Mouse (Mus musculus) kidney, embryonic 14.5 days (tissue): Measurements from ENCODE around the gene Nfib. TPM values are rescaled to one million over a fixed set of nuclear protein-coding genes. Genes with fewer than 3 reads are reported as not detected.

ENCODE experiments used
- ATAC-seq: fragments of 200-750 bp; cut with Nextera tagmentation; 2 replicates; pipeline ENCODE4 v1.8.0; 2017; ENCODE audit warnings: moderate number of reproducible peaks, mild to moderate bottlenecking, moderate TSS enrichment, moderate library complexity; ENCODE audit not compliant: low FRiP score, low TSS enrichment
- H3K27ac ChIP-seq: fragments of 300-500 bp; sonication (generic); 2 replicates; pipeline ENCODE4 v1.5.1; 2014; ENCODE audit warnings: low read depth, mild to moderate bottlenecking, low read length, moderate library complexity, mixed read lengths
- H3K27me3 ChIP-seq: fragments of 300-500 bp; sonication (generic); 2 replicates; pipeline ENCODE4 v1.6.1; 2014; ENCODE audit warnings: mild to moderate bottlenecking, low read length; ENCODE audit not compliant: control insufficient read depth, insufficient read depth
- H3K36me3 ChIP-seq: fragments of 300-500 bp; sonication (generic); 2 replicates; pipeline ENCODE4 v1.6.1; 2014; ENCODE audit warnings: low read length, mixed read lengths; ENCODE audit not compliant: control insufficient read depth, insufficient read depth
- H3K4me1 ChIP-seq: fragments of 300-500 bp; sonication (generic); 2 replicates; pipeline ENCODE4 v1.6.1; 2014; ENCODE audit warnings: low read length, mixed read lengths; ENCODE audit not compliant: control insufficient read depth, insufficient read depth
- H3K4me2 ChIP-seq: fragments of 300-500 bp; sonication (generic); replicated peaks from 2 replicates; pipeline ENCODE4 v1.6.1; 2014; ENCODE audit warnings: low read depth, mild to moderate bottlenecking, low read length
- H3K4me3 ChIP-seq: fragments of 300-500 bp; sonication (generic); 2 replicates; pipeline ENCODE4 v1.5.1; 2014; ENCODE audit warnings: mild to moderate bottlenecking, low read length
- H3K9ac ChIP-seq: fragments of 300-500 bp; sonication (generic); 2 replicates; pipeline ENCODE4 v1.6.1; 2014; ENCODE audit warnings: low read depth, mild to moderate bottlenecking, low read length, moderate library complexity
- H3K9me3 ChIP-seq: fragments of 300-500 bp; sonication (generic); 2 replicates; pipeline ENCODE4 v1.6.1; 2016; ENCODE audit warnings: low read length; ENCODE audit not compliant: control insufficient read depth
- WGBS: fragments of 180-500 bp; shearing (Covaris S2); extraction: QIAGEN DNeasy Blood & Tissue Kit; methylation state at CpG from one replicate; pipeline ENCODE4 v1.1.7; 2014; 5-methylcytosine and 5-hydroxymethylcytosine counted together
- polyA plus RNA-seq: library from polyadenylated mRNA; unstranded; fragments of >200 nt; fragmentation: Nextera tagmentation; extraction: Ambion mirVana; gene quantifications from 2 replicates; pipeline ENCODE4 v1.2.1, GENCODE M21; 2014

Gene Nfib
- polyA plus RNA-seq, 1 experiment from 2014 or later = 36.0 TPM

DNA sequence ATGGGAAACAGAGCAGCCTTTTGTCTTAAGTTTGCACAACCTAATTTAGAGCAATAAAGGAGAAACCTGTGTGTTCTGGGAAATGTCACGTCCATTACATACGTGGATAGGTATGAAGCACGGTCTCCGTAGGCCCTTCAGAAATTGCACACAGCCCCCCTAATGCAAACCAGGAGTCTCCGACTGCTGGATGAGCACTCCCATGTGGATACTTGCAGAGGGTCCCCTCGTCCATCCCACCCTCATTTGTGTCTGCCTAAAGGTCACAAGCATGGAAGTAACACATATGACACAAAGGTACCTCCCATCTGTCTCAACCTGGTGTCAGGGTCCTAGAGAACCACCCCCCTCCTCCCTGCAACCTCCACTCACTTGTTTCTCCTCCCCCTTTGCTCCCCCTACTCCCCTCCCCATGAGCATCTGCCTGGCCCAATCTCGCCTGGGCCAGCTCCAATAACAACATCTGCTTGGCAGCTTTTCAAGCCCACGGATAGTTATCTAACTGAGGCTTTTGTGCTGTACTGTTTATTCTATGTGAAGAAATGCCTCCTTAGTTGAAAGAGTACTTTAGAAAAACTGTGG is 241.4 kb downstream of the Nfib start:
- no peak overlapping the region for H3K4me2 ChIP-seq
- peaks cover 37% of the 10 kb centered on the region for H3K4me1 ChIP-seq
- no peak overlapping the region for H3K9ac ChIP-seq
- H3K9me3 ChIP-seq = no peaks in the 10 kb centered on the region
- peak; percentile 62; the same call in 1 of the 2 replicates for ATAC-seq
- WGBS = 54% methylated on average over 8 of the region's 8 CpGs
- no peak overlapping the region for H3K4me3 ChIP-seq
- no peak overlapping the region for H3K27ac ChIP-seq
- no peaks in the 10 kb centered on the region for H3K27me3 ChIP-seq
- no peaks in the 10 kb centered on the region for H3K36me3 ChIP-seq

- Histone ChIP-seq H3K4me3 (no peak overlapping the region), H3K36me3 (no peaks in the 10 kb centered on the region), H3K4me2 (no peak overlapping the region), H3K27me3 (no peaks in the 10 kb centered on the region), H3K4me1 (peaks cover 35% of the 10 kb centered on the region), H3K9ac (no peak overlapping the region), H3K9me3 (no peaks in the 10 kb centered on the region), H3K27ac (no peak overlapping the region)
- ATAC-seq = no peak
- 55% methylated on average over 7 of the region's 7 CpGs for WGBS
These were observed 242.3 kb downstream of the Nfib start for GRCm38 (mm10) chr4:82463189-82463715.

- 89% methylated on average over 2 of the region's 2 CpGs for WGBS
- Histone ChIP-seq H3K27me3 (no peaks in the 10 kb centered on the region), H3K36me3 (no peaks in the 10 kb centered on the region), H3K27ac (no peak overlapping the region), H3K4me3 (no peak overlapping the region), H3K9ac (no peak overlapping the region), H3K4me1 (peaks cover 31% of the 10 kb centered on the region), H3K9me3 (no peaks in the 10 kb centered on the region), H3K4me2 (no peak overlapping the region)
- ATAC-seq = no peak
These were observed 243.9 kb downstream of the Nfib start for GRCm38 (mm10) chr4:82461676-82462075.

DNA sequence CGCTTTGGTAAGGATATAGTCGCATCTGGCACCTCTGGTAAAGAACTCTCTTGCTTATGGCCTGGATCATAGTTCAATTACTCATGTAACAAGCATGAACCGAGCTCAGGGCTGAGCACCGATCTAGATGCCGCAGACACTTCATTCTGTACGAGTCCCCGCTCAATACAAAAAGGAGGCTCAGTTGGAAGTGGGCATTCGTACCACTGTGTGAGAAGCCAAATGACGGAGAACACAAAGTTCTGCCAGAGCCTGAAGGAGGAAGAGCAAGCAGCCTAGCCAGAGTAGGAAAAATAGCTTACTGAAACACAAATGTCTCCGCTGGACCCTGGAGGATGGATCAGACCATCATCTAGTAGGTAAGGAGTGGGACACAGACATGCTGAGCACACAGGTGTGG is 246.7 kb downstream of the Nfib start:
- H3K27ac ChIP-seq = no peak overlapping the region
- 96% methylated on average over 10 of the region's 10 CpGs for WGBS
- no peak for ATAC-seq
- H3K4me2 ChIP-seq = no peak overlapping the region
- H3K4me1 ChIP-seq = peaks cover 24% of the 10 kb centered on the region; the same call in 1 of the 2 replicates
- H3K27me3 ChIP-seq = no peaks in the 10 kb centered on the region
- no peak overlapping the region for H3K9ac ChIP-seq
- no peak overlapping the region for H3K4me3 ChIP-seq
- H3K36me3 ChIP-seq = no peaks in the 10 kb centered on the region
- H3K9me3 ChIP-seq = no peaks in the 10 kb centered on the region

- WGBS = 84% methylated on average over 5 of the region's 5 CpGs
- Histone ChIP-seq H3K27ac (no peak overlapping the region), H3K4me1 (peaks cover 17% of the 10 kb centered on the region; the same call in 1 of the 2 replicates), H3K4me2 (no peak overlapping the region), H3K9ac (no peak overlapping the region), H3K36me3 (no peaks in the 10 kb centered on the region), H3K4me3 (no peak overlapping the region), H3K9me3 (no peaks in the 10 kb centered on the region), H3K27me3 (no peaks in the 10 kb centered on the region)
- ATAC-seq = peak; percentile 75; the same call in 1 of the 2 replicates
These were observed 248.6 kb downstream of the Nfib start for GRCm38 (mm10) chr4:82456908-82457307.

GRCm38 (mm10) chr4:82456323-82456713 is 249.2 kb downstream of the Nfib start:
- Histone ChIP-seq H3K27ac (no peak overlapping the region), H3K4me2 (no peak overlapping the region), H3K4me3 (no peak overlapping the region), H3K27me3 (no peaks in the 10 kb centered on the region), H3K9me3 (no peaks in the 10 kb centered on the region), H3K9ac (no peak overlapping the region), H3K36me3 (no peaks in the 10 kb centered on the region), H3K4me1 (peaks cover 17% of the 10 kb centered on the region; the same call in 1 of the 2 replicates)
- no peak for ATAC-seq
- WGBS = 16% methylated on average over 3 of the region's 3 CpGs

DNA sequence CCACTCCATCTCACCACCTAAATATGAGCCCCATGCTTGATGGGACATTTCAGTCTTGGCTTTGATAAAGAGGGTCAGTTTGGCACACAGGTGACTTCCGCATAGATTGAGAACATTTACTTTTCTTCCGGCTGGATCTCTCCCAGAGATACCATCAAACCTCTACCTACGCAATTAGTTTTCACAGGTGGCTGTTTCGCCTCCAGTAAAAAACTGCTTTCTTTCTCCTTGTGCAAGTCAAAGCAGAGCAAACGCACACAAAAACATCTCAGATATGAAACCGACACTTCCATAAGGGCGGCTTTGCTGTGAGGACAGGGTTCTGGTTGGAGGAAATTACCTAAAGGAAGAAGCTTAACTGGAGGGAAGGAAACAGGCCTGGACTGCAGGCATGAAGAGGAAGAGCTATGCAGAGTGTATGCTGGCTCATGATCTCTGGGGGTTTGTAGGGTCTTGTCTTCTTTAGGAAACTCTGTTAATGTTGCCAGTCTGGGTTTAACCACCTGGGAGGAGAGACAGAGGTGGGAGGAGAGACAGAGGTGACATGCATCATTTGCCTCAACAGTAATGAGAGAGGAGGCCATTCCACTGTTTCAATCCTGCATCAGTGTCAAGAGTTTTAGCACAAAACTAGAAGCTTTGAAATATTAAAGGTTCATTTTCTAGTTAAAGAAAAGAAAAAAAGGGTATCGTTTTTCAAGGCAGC is 249.8 kb downstream of the Nfib start:
- no peaks in the 10 kb centered on the region for H3K36me3 ChIP-seq
- H3K9ac ChIP-seq = no peak overlapping the region
- WGBS = 78% methylated on average over 8 of the region's 8 CpGs
- no peak overlapping the region for H3K4me2 ChIP-seq
- no peaks in the 10 kb centered on the region for H3K9me3 ChIP-seq
- no peak overlapping the region for H3K4me3 ChIP-seq
- H3K27me3 ChIP-seq = no peaks in the 10 kb centered on the region
- peaks cover 17% of the 10 kb centered on the region; the same call in 1 of the 2 replicates for H3K4me1 ChIP-seq
- H3K27ac ChIP-seq = peak overlapping the region; percentile 63; the same call in 1 of the 2 replicates
- ATAC-seq = no peak; the same call in 1 of the 2 replicates

DNA sequence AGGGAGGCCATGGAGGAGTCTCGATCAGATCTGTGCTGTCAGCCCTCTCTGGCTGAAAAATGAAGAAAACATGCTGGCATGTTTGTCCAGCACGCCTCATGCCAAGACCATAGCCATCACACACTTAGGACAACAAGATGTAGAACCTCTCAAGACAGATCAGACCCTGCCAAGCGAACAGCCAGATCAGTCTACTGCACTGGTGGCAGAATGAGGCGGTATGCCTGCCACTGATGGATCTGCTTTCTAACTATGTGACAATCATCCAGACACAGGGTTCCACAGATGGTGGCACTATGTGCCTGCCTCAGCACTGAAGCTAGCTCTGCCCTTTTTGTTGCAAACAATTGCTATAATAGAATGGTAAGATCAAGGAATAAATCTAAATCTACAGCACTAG is 250.6 kb downstream of the Nfib start:
- H3K27ac ChIP-seq = no peak overlapping the region
- ATAC-seq = no peak
- peaks cover 17% of the 10 kb centered on the region; the same call in 1 of the 2 replicates for H3K4me1 ChIP-seq
- no peak overlapping the region for H3K9ac ChIP-seq
- H3K36me3 ChIP-seq = no peaks in the 10 kb centered on the region
- 86% methylated on average over 4 of the region's 4 CpGs for WGBS
- H3K27me3 ChIP-seq = no peaks in the 10 kb centered on the region
- H3K4me3 ChIP-seq = no peak overlapping the region
- no peaks in the 10 kb centered on the region for H3K9me3 ChIP-seq
- no peak overlapping the region for H3K4me2 ChIP-seq

GRCm38 (mm10) chr4:82453341-82453740 is 252.2 kb downstream of the Nfib start:
- Histone ChIP-seq H3K4me3 (no peak overlapping the region), H3K4me1 (peaks cover 17% of the 10 kb centered on the region; the same call in 1 of the 2 replicates), H3K27ac (no peak overlapping the region), H3K9me3 (no peaks in the 10 kb centered on the region), H3K36me3 (no peaks in the 10 kb centered on the region), H3K4me2 (no peak overlapping the region), H3K9ac (no peak overlapping the region), H3K27me3 (no peaks in the 10 kb centered on the region)
- no peak for ATAC-seq
